In genomic region chrX:38179891-38180310, GRCm38 (mm10) we compare ENCODE assay signal across 9 mouse cellular contexts. TPM values are rescaled to one million over a fixed set of nuclear protein-coding genes. Genes with fewer than 3 reads are reported as not detected.
DNase-seq lines count a peak whose midpoint lies in the region; ATAC-seq and TF ChIP-seq lines count a peak whose summit lies in the region.
"Not testable (repeated sequence)": the region's sequence is repeated elsewhere in the genome, so short reads cannot be mapped to it uniquely, and the experiment has no call there.
"Had no signal": no experiment of that assay in that cellular context is flagged by ENCODE, and none has a peak within 500 bp of the region (broad histone marks: within the 10 kb centered on the region; RNA-seq: fewer than 3 reads in every experiment).

No protein-coding gene starts in this region.

- DNase-seq in ZHBTc4 (ENCODE audit: low read depth, low spot score) = peak; percentile 85
- DNase-seq in gastrocnemius, postnatal 25 days = peak; percentile 18
- peak; percentile 58 for DNase-seq in hindbrain, postnatal 0 days (ENCODE audit: low spot score)
- peak; percentile 26 to 30 for DNase-seq in left cerebral cortex, postnatal 10 days (ENCODE audit: extremely low spot score in 1 of 2, low spot score in 2 of 2)
- DNase-seq in lung, postnatal 4 days = peak; percentile 47 to 60
- DNase-seq in retina, postnatal 1 day = peak; percentile 70
- peak; percentile 35 for DNase-seq in urinary bladder, adult 2 months (ENCODE audit: low spot score)

- H3K4me3 ChIP-seq in cortical plate, adult 2 months (ENCODE audit: insufficient read depth, low read length) = not testable (repeated sequence)
- peak overlapping the region; percentile 26; the same call in 1 of the 2 replicates for H3K4me3 ChIP-seq in hindbrain, postnatal 0 days (ENCODE audit: low read length)

- H3K9ac ChIP-seq in hindbrain, postnatal 0 days (replicated peaks; ENCODE audit: low read length) = not testable (repeated sequence)

- peak; percentile 25; the same call in 1 of the 2 replicates for TF ChIP-seq CTCF in cortical plate, adult 2 months (IDR thresholded peaks at IDR 0.05; ENCODE audit: extremely low read depth, insufficient read depth, low read length)
- TF ChIP-seq CTCF in hindbrain, postnatal 0 days (IDR thresholded peaks at IDR 0.05; ENCODE audit: low read depth) = peak; percentile 65

- H3K4me2 ChIP-seq in hindbrain, postnatal 0 days (ENCODE audit: low read depth, low read length) = peak overlapping the region; percentile 41

- H3K27me3 ChIP-seq in hindbrain, postnatal 0 days (ENCODE audit: insufficient read depth, low read length) = not testable (repeated sequence)

- not testable (repeated sequence) for H3K9me3 ChIP-seq in hindbrain, postnatal 0 days (ENCODE audit: low read length)

- intact Hi-C loops in left cerebral cortex, postnatal 10 days (cut with DNase I) = loop anchor here (10.0 kb wide), 1 partner anchor 95 kb away; the partner anchor contains the start of gene Rhox11

- 40% methylated on average over 19 of the region's 19 CpGs for WGBS in hindbrain, postnatal 0 days

- H3K4me1 ChIP-seq in cortical plate, adult 2 months (ENCODE audit: control insufficient read depth, insufficient read depth, low read length); hindbrain, postnatal 0 days (ENCODE audit: insufficient read depth, low read length): not testable (repeated sequence)

- ATAC-seq in hindbrain, postnatal 0 days = 0 out of 2 replicates have a peak, but pooled peaks have one; percentile 69

- TF ChIP-seq POLR2A in cortical plate, adult 2 months (IDR thresholded peaks at IDR 0.05; ENCODE audit: extremely low read depth, insufficient read depth, low read length) = not testable (repeated sequence)

- H3K27ac ChIP-seq in cortical plate, adult 2 months (ENCODE audit: insufficient read depth, low read length); hindbrain, postnatal 0 days: not testable (repeated sequence)

- H3K36me3 ChIP-seq in hindbrain, postnatal 0 days (ENCODE audit: insufficient read depth, low read length) = not testable (repeated sequence)

RNA-seq across cellular contexts. Expression of gene Zbtb33, which starts 9.7 kb away (rescaled TPM):
- 9.7 and 10.0 TPM in 2 replicates for polyA plus RNA-seq in cortical plate, adult 2 months (2012; rRNA removed)
- total RNA-seq in gastrocnemius, postnatal 25 days (2021) = 1 to 10 TPM; 6.1 to 6.2 TPM
- 20.5 and 26.8 TPM in 2 replicates for total RNA-seq in hindbrain, postnatal 0 days (2014; rRNA removed)
- 3.0 and 3.3 TPM in 2 replicates for polyA plus RNA-seq in hindbrain, postnatal 0 days (2015; fragmentation: Nextera tagmentation; extraction: Ambion mirVana)
- total RNA-seq in left cerebral cortex, postnatal 10 days (2021) = 10 to 100 TPM; 21.5 to 21.7 TPM
- polyA plus RNA-seq in urinary bladder, adult 2 months (2012; rRNA removed) = 8.6 and 8.9 TPM in 2 replicates

RNA-seq across cellular contexts. Expression of gene Rhox13, which starts 58.9 kb away (rescaled TPM):
- polyA plus RNA-seq in cortical plate, adult 2 months (2012; rRNA removed) = not detected in 2 replicates
- total RNA-seq in gastrocnemius, postnatal 25 days (2021) = not detected
- not detected in 2 replicates for total RNA-seq in hindbrain, postnatal 0 days (2014; rRNA removed)
- not detected in 2 replicates for polyA plus RNA-seq in hindbrain, postnatal 0 days (2015; fragmentation: Nextera tagmentation; extraction: Ambion mirVana)
- not detected for total RNA-seq in left cerebral cortex, postnatal 10 days (2021)
- not detected in 2 replicates for polyA plus RNA-seq in urinary bladder, adult 2 months (2012; rRNA removed)
- total RNA-seq: megakaryocyte, adult 5-6 weeks had no signal

Comparison
In these comparisons a context has a peak if more than half of its experiments do, and no peak if none do; other contexts are left out.
1. DNase-seq: peak in every context shown above with its lines; median percentile 85 in ZHBTc4; 70 in retina, postnatal 1 day; 58 in hindbrain, postnatal 0 days; 54 in lung, postnatal 4 days; 35 in urinary bladder, adult 2 months; 28 in left cerebral cortex, postnatal 10 days; 18 in gastrocnemius, postnatal 25 days.